Mouse (Mus musculus) heart, embryonic 13.5 days (tissue): ENCODE data around the gene Abca4. TPM values are rescaled to one million over a fixed set of nuclear protein-coding genes. Genes with fewer than 3 reads are reported as not detected.

Source experiments
- ATAC-seq: fragments of 200-750 bp; cut with Nextera tagmentation; 2 replicates; pipeline ENCODE4 v1.8.0; 2017; ENCODE audit warnings: moderate TSS enrichment; ENCODE audit not compliant: insufficient number of reproducible peaks, low FRiP score, low TSS enrichment; ENCODE audit errors: extremely low read depth
- H3K27ac ChIP-seq: fragments of 300-500 bp; sonication (generic); replicated peaks from 2 replicates; pipeline ENCODE4 v1.5.1; 2015; ENCODE audit warnings: moderate library complexity, mild to moderate bottlenecking, inconsistent platforms
- H3K27me3 ChIP-seq: fragments of 300-500 bp; sonication (generic); replicated peaks from 2 replicates; pipeline ENCODE4 v1.6.1; 2015; ENCODE audit warnings: mild to moderate bottlenecking, inconsistent platforms
- H3K36me3 ChIP-seq: fragments of 300-500 bp; sonication (generic); 2 replicates; pipeline ENCODE4 v1.6.1; 2015; ENCODE audit warnings: mild to moderate bottlenecking, inconsistent platforms
- H3K4me1 ChIP-seq: fragments of 300-500 bp; sonication (generic); 2 replicates; pipeline ENCODE4 v1.6.1; 2015; ENCODE audit warnings: inconsistent platforms
- H3K4me2 ChIP-seq: fragments of 300-500 bp; sonication (generic); 2 replicates; pipeline ENCODE4 v1.6.1; 2015; ENCODE audit warnings: inconsistent platforms, mild to moderate bottlenecking, moderate library complexity
- H3K4me3 ChIP-seq: fragments of 300-500 bp; sonication (generic); 2 replicates; pipeline ENCODE4 v1.5.1; 2015; ENCODE audit warnings: moderate library complexity, mild to moderate bottlenecking, inconsistent platforms
- H3K9ac ChIP-seq: fragments of 300-500 bp; sonication (generic); 2 replicates; pipeline ENCODE4 v1.6.1; 2015; ENCODE audit warnings: inconsistent platforms, mild to moderate bottlenecking, moderate library complexity
- H3K9me3 ChIP-seq: fragments of 300-500 bp; sonication (generic); 2 replicates; pipeline ENCODE4 v1.6.1; 2016; ENCODE audit warnings: inconsistent platforms
- WGBS: fragments of 180-500 bp; shearing (Covaris S2); methylation state at CpG from one replicate; pipeline ENCODE4 v1.1.7; 2015; ENCODE audit warnings: mixed read lengths; 5-methylcytosine and 5-hydroxymethylcytosine counted together
- polyA plus RNA-seq: library from polyadenylated mRNA; unstranded; fragments of >200 nt; fragmentation: Nextera tagmentation; extraction: Ambion mirVana; gene quantifications from 2 replicates; pipeline ENCODE4 v1.2.1, GENCODE M21; 2015

The Abca4 gene
- polyA plus RNA-seq, 1 experiment from 2014 or later = 2.4 TPM

DNA sequence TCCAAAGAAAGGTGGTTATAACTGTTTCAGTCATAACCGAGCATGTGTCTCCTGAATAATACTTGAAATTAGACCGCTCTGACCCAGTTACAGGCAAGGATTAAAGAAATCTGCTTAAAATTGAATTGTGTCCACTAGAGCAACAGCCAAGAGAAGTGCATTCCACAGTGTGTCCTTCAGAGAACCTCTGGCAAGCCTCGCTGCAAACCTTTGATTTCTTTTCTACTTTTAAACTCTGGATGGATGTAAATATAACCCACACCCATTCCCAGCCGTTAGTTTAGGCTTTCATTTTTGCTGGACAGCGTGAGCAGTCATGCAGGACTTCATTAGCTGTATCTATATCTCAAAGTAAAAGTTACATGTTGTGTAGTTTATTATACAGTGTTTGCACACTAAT, 17.6 kb upstream of the Abca4 start:
- Histone ChIP-seq H3K4me3 (no peak overlapping the region), H3K4me2 (peak overlapping the region; percentile 47), H3K27ac (peak overlapping the region; percentile 77), H3K36me3 (no peaks in the 10 kb centered on the region), H3K9me3 (no peaks in the 10 kb centered on the region), H3K4me1 (peaks cover 22% of the 10 kb centered on the region), H3K9ac (peak overlapping the region; percentile 61), H3K27me3 (no peaks in the 10 kb centered on the region)
- ATAC-seq = no peak
- 47% methylated on average over 5 of the region's 5 CpGs for WGBS

DNA sequence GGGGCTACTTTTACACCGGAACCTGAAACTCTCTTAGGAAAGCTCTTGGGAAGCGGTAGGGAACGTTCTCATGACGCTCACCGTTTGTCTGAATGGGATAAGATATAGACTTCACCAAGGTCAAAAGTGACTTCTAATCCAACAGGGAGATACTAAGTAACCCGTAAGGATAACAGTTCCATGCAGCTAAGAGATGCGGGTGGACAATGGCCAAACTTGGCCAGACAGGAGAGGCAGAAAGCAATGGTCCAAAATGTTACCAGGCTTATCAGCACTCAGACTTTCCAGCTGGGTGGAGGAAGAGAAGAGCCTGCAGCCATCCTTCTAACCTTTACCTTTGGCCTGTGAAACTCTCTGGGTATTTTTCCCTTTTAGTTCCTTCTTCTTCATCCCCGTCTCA, 16.5 kb upstream of the Abca4 start:
- no peaks in the 10 kb centered on the region for H3K9me3 ChIP-seq
- no peaks in the 10 kb centered on the region for H3K27me3 ChIP-seq
- no peak overlapping the region for H3K4me3 ChIP-seq
- no peaks in the 10 kb centered on the region for H3K36me3 ChIP-seq
- H3K4me1 ChIP-seq = peaks cover 25% of the 10 kb centered on the region
- no peak for ATAC-seq
- WGBS = 53% methylated on average over 8 of the region's 8 CpGs
- no peak overlapping the region for H3K9ac ChIP-seq
- H3K4me2 ChIP-seq = no peak overlapping the region
- peak overlapping the region; percentile 30; the same call in 1 of the 2 replicates for H3K27ac ChIP-seq

DNA sequence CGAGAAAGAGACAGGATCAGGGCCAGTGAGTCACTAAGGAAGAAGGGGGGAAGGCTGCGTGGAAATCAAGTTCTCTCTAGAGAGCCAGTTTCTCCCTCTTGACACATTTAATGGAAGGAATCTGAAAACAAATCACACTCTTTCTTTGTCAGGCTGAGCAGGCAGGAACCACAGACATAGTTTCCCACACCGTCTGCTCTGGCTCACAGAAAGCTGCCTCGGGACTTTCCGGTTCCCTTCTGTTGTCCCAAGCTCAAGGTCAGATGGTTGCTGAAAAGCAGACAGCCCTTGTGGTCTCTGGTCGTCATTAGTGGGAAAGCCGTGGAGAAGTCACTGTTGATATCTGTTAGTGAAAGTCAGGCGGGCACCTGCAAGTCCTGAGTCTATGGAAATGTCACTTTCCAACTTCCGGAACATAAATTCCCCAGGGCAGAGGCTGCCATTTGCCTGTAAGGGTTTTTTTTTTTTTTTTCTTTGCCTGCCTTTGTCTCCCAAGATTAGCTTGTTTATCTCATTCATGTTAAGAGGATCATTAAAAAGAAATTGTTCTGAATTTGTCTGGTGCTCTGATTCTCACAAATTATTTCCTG, 10.9 kb upstream of the Abca4 start:
- no peak for ATAC-seq

DNA sequence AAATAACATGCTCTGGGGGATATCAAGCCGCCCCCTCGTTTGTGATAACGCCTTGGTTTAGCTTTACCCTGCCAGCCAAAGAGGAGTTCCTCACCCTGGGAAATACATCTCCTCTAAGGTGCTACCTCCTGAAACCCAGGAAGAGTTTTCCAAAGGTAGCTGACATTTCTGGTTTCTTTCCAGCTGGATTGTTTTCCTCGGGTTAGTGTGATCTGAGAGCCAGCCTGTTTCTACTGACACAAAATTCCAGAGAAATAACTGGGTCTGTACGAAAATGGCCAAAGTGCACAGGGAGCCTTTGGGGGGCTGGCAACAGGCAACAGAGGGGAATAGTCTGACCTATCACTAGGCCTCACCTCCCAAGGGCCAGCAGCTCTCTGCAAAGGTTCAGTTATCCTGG, 10.0 kb upstream of the Abca4 start:
- Histone ChIP-seq H3K4me2 (no peak overlapping the region), H3K4me1 (peaks cover 34% of the 10 kb centered on the region), H3K27me3 (no peaks in the 10 kb centered on the region), H3K27ac (peak overlapping the region; percentile 83), H3K36me3 (no peaks in the 10 kb centered on the region), H3K9me3 (no peaks in the 10 kb centered on the region), H3K4me3 (no peak overlapping the region), H3K9ac (no peak overlapping the region)
- WGBS = 49% methylated on average over 5 of the region's 5 CpGs
- no peak for ATAC-seq

More for the DNA sequence above, 10.9 kb upstream of the Abca4 start:
- no peak overlapping the region for H3K4me3 ChIP-seq
- H3K27ac ChIP-seq = peak overlapping the region; percentile 83
- H3K9me3 ChIP-seq = no peaks in the 10 kb centered on the region
- 0 out of 2 replicates have a peak overlapping the region, but pooled peaks have one; percentile 16 for H3K4me2 ChIP-seq
- 0 out of 2 replicates have a peak overlapping the region, but pooled peaks have one; percentile 28 for H3K9ac ChIP-seq
- H3K27me3 ChIP-seq = no peaks in the 10 kb centered on the region
- H3K4me1 ChIP-seq = peaks cover 34% of the 10 kb centered on the region
- 22% methylated on average over 9 of the region's 9 CpGs for WGBS
- H3K36me3 ChIP-seq = no peaks in the 10 kb centered on the region

DNA sequence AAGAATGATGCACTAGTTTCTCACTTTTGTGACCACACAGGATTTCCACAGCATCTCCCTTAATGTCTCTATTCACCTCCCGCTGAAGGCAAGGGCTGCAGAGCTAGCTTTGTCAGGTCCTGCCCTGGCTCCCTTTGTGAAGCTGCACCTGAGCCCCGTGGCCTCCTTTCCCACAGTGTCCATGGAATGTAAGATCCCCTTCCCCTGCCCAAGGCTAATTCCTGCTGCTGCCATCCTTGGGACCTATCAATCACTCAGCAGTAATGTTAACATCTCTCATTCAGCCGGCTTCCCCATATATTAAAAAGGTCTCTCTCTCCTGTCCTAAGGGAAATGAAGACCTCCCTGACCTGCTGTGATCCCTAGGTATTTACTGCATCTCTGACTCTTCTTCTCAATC, 9.2 kb upstream of the Abca4 start:
- no peak overlapping the region for H3K4me2 ChIP-seq
- H3K4me1 ChIP-seq = peaks cover 29% of the 10 kb centered on the region
- H3K9ac ChIP-seq = no peak overlapping the region
- H3K9me3 ChIP-seq = no peaks in the 10 kb centered on the region
- no peak for ATAC-seq
- 54% methylated on average over 3 of the region's 3 CpGs for WGBS
- H3K27ac ChIP-seq = no peak overlapping the region
- H3K36me3 ChIP-seq = no peaks in the 10 kb centered on the region
- no peaks in the 10 kb centered on the region for H3K27me3 ChIP-seq
- H3K4me3 ChIP-seq = no peak overlapping the region

DNA sequence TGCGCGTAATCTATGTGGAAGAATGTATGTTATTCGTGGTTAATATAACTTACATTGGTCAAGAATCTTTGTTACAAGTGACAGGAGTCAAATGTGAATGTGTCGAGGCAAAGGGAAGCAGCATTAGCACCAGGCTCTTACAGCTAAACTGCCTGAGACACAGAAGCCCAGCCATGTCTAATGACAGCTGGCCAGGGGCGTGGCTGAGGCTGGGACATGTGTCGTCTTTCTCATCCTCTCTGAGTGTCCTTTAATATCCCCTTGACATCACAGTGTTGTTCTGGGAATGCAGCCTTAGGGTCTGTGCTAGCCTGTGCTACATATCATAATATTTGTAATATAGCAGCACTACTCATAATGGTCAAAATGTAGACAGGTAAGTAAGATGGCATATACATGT, 3.7 kb upstream of the Abca4 start:
- ATAC-seq = no peak
- Histone ChIP-seq H3K4me1 (peaks cover 30% of the 10 kb centered on the region), H3K4me3 (no peak overlapping the region), H3K27me3 (peaks cover 9% of the 10 kb centered on the region; the same call in 1 of the 2 replicates), H3K36me3 (no peaks in the 10 kb centered on the region), H3K9ac (no peak overlapping the region), H3K4me2 (no peak overlapping the region), H3K9me3 (no peaks in the 10 kb centered on the region), H3K27ac (no peak overlapping the region)
- 73% methylated on average over 6 of the region's 6 CpGs for WGBS

DNA sequence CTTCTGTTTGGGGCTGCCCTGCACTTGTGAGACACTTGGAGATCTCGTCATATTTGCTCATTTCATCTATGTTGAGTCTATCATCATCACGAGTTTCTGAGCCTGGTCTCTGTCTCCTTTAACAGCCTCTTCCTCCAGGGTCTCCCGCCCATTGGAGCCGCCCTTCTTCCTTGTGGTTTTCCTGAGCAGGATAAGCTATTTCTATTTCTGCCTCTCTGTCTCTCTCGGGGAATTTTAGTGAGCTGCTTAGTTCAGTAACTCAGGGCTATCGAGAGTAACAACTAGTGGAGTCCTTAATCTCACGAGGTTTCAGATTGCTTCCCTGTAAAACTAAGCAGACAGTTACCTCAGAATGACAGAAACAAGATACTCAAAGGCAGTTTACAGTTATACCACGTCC, 1.1 kb upstream of the Abca4 start:
- peak overlapping the region; percentile 48 for H3K9ac ChIP-seq
- H3K27me3 ChIP-seq = peaks cover 9% of the 10 kb centered on the region; the same call in 1 of the 2 replicates
- peak overlapping the region; percentile 55 for H3K4me2 ChIP-seq
- peak overlapping the region; percentile 8; the same call in 1 of the 2 replicates for H3K4me3 ChIP-seq
- peaks cover 52% of the 10 kb centered on the region for H3K4me1 ChIP-seq
- H3K27ac ChIP-seq = peak overlapping the region; percentile 74
- H3K9me3 ChIP-seq = no peaks in the 10 kb centered on the region
- no peaks in the 10 kb centered on the region for H3K36me3 ChIP-seq
- WGBS = 4% methylated on average over 8 of the region's 8 CpGs
- no peak for ATAC-seq

DNA sequence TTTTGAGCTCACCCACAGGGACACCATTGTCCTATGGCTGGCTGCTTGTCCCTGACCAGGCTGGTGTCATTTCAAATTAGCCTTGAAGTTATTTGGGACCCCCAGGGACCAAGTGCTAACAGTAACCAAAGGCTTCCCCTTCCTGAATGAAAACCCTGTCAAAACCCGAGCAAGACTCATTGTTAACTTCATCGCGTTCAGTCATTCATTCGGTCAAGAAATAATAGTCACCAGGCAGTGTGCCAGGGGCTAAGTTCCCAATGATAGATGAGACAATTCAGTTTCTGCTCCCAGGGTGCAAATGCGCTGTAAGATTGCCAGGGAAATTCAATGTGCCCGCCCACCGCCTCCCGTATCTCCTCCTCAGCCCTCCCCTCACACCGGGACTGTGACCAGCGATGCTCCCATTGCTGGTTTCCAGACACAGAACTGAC, 2.0 kb downstream of the Abca4 start:
- Histone ChIP-seq H3K36me3 (no peaks in the 10 kb centered on the region), H3K4me1 (peaks cover 67% of the 10 kb centered on the region), H3K9ac (no peak overlapping the region), H3K9me3 (no peaks in the 10 kb centered on the region), H3K4me3 (no peak overlapping the region), H3K27me3 (peaks cover 9% of the 10 kb centered on the region; the same call in 1 of the 2 replicates), H3K27ac (0 out of 2 replicates have a peak overlapping the region, but pooled peaks have one; percentile 6), H3K4me2 (peak overlapping the region; percentile 11; the same call in 1 of the 2 replicates)
- ATAC-seq = no peak
- 41% methylated on average over 10 of the region's 10 CpGs for WGBS

DNA sequence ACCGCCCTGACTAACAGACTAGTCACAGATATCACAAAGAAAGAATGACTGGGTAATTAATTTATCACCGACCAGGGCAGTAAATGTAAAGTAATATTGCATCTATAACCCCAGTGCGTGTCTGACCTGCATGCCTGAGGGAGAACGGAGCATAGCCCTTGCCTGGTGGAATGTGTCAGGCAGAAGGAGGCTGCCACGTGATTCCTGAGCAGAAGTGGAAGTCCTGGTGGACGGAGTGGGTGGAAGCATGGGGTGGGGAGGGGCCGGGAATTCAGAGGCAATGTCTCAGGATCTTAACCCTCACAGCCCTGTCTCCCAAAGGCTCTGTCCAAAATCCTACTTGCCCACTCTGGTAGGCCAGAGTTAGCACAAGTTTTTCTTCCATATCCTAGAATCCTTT, 3.2 kb downstream of the Abca4 start:
- H3K27ac ChIP-seq = peak overlapping the region; percentile 71
- H3K9me3 ChIP-seq = no peaks in the 10 kb centered on the region
- H3K27me3 ChIP-seq = peaks cover 9% of the 10 kb centered on the region; the same call in 1 of the 2 replicates
- H3K4me2 ChIP-seq = peak overlapping the region; percentile 44
- H3K4me1 ChIP-seq = peaks cover 65% of the 10 kb centered on the region
- 21% methylated on average over 7 of the region's 7 CpGs for WGBS
- ATAC-seq = peak; percentile 45; the same call in 1 of the 2 replicates
- no peak overlapping the region for H3K4me3 ChIP-seq
- no peak overlapping the region for H3K9ac ChIP-seq
- no peaks in the 10 kb centered on the region for H3K36me3 ChIP-seq

DNA sequence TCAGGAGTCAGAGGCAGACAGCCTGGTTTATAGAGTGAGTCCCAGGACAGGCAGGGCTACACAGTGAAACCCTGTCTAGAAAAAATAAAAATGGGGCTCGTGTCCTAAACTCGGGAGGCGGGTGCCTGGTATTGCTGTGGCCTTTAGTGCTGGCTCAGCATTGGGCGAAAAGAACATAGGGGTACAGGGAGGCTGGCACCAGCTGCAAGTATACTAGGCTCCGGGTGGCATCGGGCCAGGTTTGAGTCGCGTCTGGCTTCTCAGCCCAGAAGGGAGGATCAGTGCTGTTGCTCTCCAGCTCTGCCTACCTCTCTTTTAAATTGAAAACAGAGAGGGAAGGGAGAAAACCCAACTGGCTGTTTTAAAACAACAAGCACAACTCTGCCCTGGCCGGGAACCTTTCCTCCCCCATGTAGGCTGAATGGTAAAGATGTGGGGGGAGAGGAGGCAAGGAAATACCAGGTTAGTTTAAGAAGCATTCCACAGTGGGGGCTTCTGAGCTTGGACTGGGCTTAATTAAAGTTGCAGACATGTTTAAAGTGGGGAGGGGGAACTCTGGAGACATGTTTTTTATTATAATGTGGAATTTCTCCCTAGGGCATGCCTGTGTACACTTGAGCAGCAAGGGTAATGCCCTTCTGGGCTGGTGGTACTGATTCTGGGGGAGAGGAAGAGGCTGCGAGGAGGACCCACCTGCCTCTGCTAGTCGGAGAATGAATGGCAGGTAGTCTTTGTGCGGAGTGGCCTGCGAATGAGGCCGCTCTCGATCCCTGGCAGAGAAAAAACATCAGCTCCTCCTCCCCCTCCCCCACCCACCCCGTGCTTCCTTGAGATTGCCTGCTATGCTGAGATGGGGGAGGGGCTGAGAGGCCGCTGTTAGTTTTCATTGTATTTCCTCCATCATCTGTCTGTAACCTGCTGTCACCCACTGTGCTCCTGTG, 3.9 kb downstream of the Abca4 start:
- 24% methylated on average over 17 of the region's 17 CpGs for WGBS
- peaks cover 57% of the 10 kb centered on the region for H3K4me1 ChIP-seq
- H3K4me3 ChIP-seq = no peak overlapping the region
- H3K9me3 ChIP-seq = no peaks in the 10 kb centered on the region
- H3K27ac ChIP-seq = peak overlapping the region; percentile 71
- H3K4me2 ChIP-seq = peak overlapping the region; percentile 44
- no peak; the same call in 1 of the 2 replicates for ATAC-seq
- H3K9ac ChIP-seq = peak overlapping the region; percentile 55; the same call in 1 of the 2 replicates
- no peaks in the 10 kb centered on the region for H3K36me3 ChIP-seq
- H3K27me3 ChIP-seq = peaks cover 9% of the 10 kb centered on the region; the same call in 1 of the 2 replicates

DNA sequence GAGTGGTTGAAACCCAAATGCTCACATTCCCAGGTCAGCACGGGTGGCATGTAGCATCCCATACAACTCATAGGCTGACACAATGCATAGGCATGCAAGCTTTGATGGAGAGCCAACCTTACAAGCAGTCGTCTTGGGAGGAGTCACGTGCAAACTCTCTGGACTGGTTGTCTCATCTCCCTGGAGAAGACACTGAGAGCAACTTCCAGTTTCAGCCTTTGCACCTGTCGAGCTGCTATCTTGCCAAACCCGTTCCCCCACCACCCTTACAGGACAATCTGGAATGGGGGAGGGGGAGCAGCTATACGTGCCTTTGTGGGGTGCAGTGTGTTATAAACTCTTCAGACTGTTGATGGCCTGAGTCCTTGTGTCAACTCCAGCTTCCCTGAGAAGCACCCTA, 4.9 kb downstream of the Abca4 start:
- no peak overlapping the region for H3K27ac ChIP-seq
- no peak overlapping the region for H3K9ac ChIP-seq
- 50% methylated on average over 6 of the region's 6 CpGs for WGBS
- peaks cover 57% of the 10 kb centered on the region for H3K4me1 ChIP-seq
- H3K9me3 ChIP-seq = no peaks in the 10 kb centered on the region
- H3K27me3 ChIP-seq = peaks cover 8% of the 10 kb centered on the region; the same call in 1 of the 2 replicates
- no peaks in the 10 kb centered on the region for H3K36me3 ChIP-seq
- no peak overlapping the region for H3K4me2 ChIP-seq
- ATAC-seq = no peak
- no peak overlapping the region for H3K4me3 ChIP-seq
